Mouse (Mus musculus) embryonic fibroblast, embryonic 13.5 days (primary cell): Measurements from ENCODE around the gene Pde4d.

Source experiments
- CTCF ChIP-seq: IDR thresholded peaks from 2 replicates; pipeline ENCODE4 v1.5.1; 2011; ENCODE audit warnings: mild to moderate bottlenecking, control low read depth, low read length, moderate library complexity, borderline replicate concordance; ENCODE audit not compliant: insufficient read depth
- POLR2A ChIP-seq: IDR thresholded peaks from 2 replicates; pipeline ENCODE4 v1.6.1; 2011; ENCODE audit warnings: low read depth, mild to moderate bottlenecking, control low read depth, low read length, moderate library complexity

DNA sequence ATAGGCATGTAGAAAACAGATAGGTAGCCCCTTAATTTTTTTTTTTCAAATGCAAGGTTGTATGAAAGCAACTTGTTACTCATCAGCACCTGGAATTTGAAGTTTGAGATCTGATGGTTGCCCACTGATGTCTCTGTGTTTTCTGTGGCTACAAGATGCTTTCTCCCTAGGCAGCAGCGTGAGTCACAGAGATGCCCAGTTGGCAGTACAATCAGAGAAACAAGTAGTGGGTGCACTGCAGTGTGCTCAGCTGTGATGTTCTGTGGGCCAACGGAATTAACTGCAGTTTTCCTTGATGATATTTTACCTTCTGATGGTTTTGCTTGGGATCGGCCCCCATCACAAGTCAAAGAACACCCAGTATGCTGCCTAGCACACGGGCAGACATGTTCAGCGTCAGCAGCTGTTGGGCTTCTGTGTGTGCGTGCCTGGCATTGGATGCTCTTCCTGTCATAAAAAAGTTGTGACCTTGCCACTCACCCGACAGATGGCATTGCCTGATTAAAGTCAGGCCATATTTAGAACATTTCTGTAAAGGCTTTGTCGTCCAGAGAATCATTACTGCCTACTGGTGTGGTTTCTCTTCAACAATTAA, 939.0 kb downstream of the Pde4d start:
- TF ChIP-seq CTCF (no peak), POLR2A (no peak)
